Mouse (Mus musculus) hindbrain, postnatal 0 days (tissue): ENCODE measurements at regions not wholly inside any gene's neighbourhood (a gene's known extent, or its start where the extent isn't known, plus 50 kb on each side); places are given as distances from the start of the nearest gene placed in this dataset.

Source experiments
- ATAC-seq: fragments of 200-750 bp; cut with Nextera tagmentation; 2 replicates; pipeline ENCODE4 v1.8.0; 2017; ENCODE audit warnings: mild to moderate bottlenecking, moderate TSS enrichment, moderate library complexity
- DNase-seq: peaks from one replicate; pipeline ENCODE4 v3.0.0-alpha.2; 2015; ENCODE audit warnings: low spot score
- H3K27ac ChIP-seq: fragments of 300-500 bp; sonication (generic); 2 replicates; pipeline ENCODE4 v1.5.1; 2014; ENCODE audit warnings: mild to moderate bottlenecking
- H3K27me3 ChIP-seq: fragments of 300-500 bp; sonication (generic); 2 replicates; pipeline ENCODE4 v1.6.1; 2014; ENCODE audit warnings: low read length, mixed read lengths; ENCODE audit not compliant: insufficient read depth
- H3K36me3 ChIP-seq: fragments of 300-500 bp; sonication (generic); 2 replicates; pipeline ENCODE4 v1.6.1; 2014; ENCODE audit warnings: low read length, mixed read lengths; ENCODE audit not compliant: insufficient read depth
- H3K4me1 ChIP-seq: fragments of 300-500 bp; sonication (generic); 2 replicates; pipeline ENCODE4 v1.6.1; 2014; ENCODE audit warnings: antibody characterized with exemption, low read length, mixed read lengths; ENCODE audit not compliant: insufficient read depth
- H3K4me2 ChIP-seq: fragments of 300-500 bp; sonication (generic); 2 replicates; pipeline ENCODE4 v1.6.1; 2014; ENCODE audit warnings: low read depth, mild to moderate bottlenecking, low read length, moderate library complexity, mixed read lengths
- H3K4me3 ChIP-seq: fragments of 300-500 bp; sonication (generic); 2 replicates; pipeline ENCODE4 v1.5.1; 2014; ENCODE audit warnings: low read length
- H3K9ac ChIP-seq: fragments of 300-500 bp; sonication (generic); replicated peaks from 2 replicates; pipeline ENCODE4 v1.6.1; 2014; ENCODE audit warnings: mild to moderate bottlenecking, low read length, moderate library complexity, mixed read lengths
- H3K9me3 ChIP-seq: fragments of 300-500 bp; sonication (generic); 2 replicates; pipeline ENCODE4 v1.6.1; 2016; ENCODE audit warnings: low read length, mixed read lengths
- CTCF ChIP-seq: IDR thresholded peaks from 2 replicates; pipeline ENCODE4 v1.5.1; 2016; ENCODE audit warnings: antibody characterized with exemption, control low read depth, low read depth
- WGBS: fragments of 180-500 bp; shearing (Covaris S2); extraction: QIAGEN DNeasy Blood & Tissue Kit; methylation state at CpG from one replicate; pipeline ENCODE4 v1.1.7; 2014; 5-methylcytosine and 5-hydroxymethylcytosine counted together

DNA sequence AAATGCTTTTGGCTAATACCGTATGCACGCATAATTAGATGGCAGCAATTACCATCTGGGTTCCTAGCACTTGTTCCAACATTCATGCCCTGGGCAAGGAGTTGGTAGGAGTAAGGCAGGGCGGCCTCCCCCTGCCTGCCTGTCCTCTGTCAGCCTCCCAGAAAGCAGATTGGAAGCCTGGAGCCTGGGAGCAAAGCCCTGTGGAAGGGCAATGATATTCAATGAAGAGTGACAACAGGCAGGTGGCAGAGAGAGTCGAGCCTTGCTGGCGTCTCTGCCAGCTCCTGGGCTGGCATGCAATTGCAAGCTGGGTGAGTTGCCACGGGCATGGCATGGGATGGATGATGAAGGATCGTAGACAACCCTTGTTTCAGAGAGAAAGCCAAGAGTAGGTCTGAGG is 273.1 kb upstream of the 4931429L15Rik start:
- no peak; the same call in 1 of the 2 replicates for TF ChIP-seq CTCF

DNA sequence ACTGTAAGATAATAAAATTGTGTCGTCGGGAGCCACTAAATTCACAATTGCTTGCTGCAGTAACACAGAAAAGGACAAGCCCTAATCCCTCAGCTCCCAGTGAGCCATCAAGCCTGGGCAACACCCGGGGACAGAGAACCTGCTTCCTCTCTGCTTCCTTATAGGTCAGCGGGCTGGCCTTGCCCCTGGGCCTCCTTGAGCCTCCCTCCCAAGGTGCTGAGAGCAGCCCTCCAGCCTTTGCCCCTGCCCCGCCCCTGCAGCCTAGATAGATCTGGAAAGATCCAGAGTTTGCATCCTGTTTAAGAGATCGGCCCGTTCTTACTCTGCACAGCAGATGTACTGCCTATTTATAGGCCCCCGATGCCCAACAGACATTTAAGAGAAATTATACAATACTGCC is 267.0 kb upstream of the 4931429L15Rik start:
- no peaks in the 10 kb centered on the region for H3K9me3 ChIP-seq
- H3K4me3 ChIP-seq: no peak overlapping the region
- no peaks in the 10 kb centered on the region for H3K36me3 ChIP-seq
- no peaks in the 10 kb centered on the region for H3K27me3 ChIP-seq
- H3K4me1 ChIP-seq: no peaks in the 10 kb centered on the region
- no peak overlapping the region for H3K27ac ChIP-seq
- 78% methylated on average over 8 of the region's 8 CpGs for WGBS
- H3K9ac ChIP-seq: no peak overlapping the region
- no peak for TF ChIP-seq CTCF
- H3K4me2 ChIP-seq: no peak overlapping the region
- ATAC-seq (no peak), DNase-seq (no peak)

More for the DNA sequence above, 273.1 kb upstream of the 4931429L15Rik start:
- H3K4me1 ChIP-seq: no peaks in the 10 kb centered on the region
- H3K36me3 ChIP-seq: no peaks in the 10 kb centered on the region
- H3K27me3 ChIP-seq: no peaks in the 10 kb centered on the region
- H3K9me3 ChIP-seq: no peaks in the 10 kb centered on the region
- no peak overlapping the region for H3K27ac ChIP-seq
- no peak overlapping the region for H3K4me3 ChIP-seq
- ATAC-seq: peak; percentile 84
- 58% methylated on average over 7 of the region's 7 CpGs for WGBS
- H3K9ac ChIP-seq: no peak overlapping the region
- peak; percentile 71 for DNase-seq
- no peak overlapping the region for H3K4me2 ChIP-seq

DNA sequence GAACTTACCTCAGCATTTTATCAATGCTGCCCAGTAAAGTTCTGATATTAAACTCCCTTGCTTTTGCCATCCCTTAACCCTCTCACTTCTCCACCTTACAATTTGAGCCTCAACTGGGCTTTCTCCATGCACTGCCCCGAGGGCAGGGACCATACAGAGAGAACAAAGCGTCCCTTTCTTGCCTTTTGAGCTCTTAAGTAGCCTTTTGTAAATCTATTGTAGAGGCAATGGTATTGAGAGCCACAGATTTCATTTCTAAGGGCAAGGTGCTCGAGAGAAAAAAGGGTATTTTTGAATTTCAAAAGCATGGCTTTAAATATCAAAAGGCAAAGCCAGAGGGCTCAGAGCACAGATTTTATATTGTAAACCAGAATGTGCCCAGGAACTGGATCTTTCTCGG is 262.1 kb upstream of the 4931429L15Rik start:
- ATAC-seq: no peak
- 23% methylated on average over 4 of the region's 4 CpGs for WGBS
- DNase-seq: no peak
- Histone ChIP-seq H3K36me3 (no peaks in the 10 kb centered on the region), H3K9me3 (no peaks in the 10 kb centered on the region), H3K4me2 (no peak overlapping the region), H3K27me3 (no peaks in the 10 kb centered on the region), H3K9ac (no peak overlapping the region), H3K27ac (no peak overlapping the region), H3K4me3 (no peak overlapping the region), H3K4me1 (no peaks in the 10 kb centered on the region)
- TF ChIP-seq CTCF: no peak

DNA sequence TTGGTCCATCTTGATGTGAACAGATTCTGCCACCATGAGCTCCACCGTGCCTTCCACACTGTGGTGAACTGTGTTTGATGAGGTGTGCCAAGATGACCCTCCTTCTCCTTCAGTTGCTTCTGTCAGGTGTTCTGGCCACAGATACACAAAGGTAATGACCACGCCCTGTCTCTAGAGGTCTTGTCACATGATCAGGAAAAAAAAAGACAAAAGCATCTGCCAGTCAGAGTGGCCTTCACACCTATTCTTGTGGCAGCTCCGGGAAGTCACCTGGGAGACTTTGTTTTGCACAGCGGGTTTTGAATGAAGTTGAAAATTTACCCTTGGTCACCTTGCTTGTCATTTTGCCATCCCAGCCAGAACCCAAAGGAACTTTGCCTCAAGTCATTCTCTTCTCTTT is 242.5 kb upstream of the 4931429L15Rik start:
- Histone ChIP-seq H3K9me3 (no peaks in the 10 kb centered on the region), H3K4me1 (no peaks in the 10 kb centered on the region), H3K9ac (no peak overlapping the region), H3K4me2 (no peak overlapping the region), H3K27me3 (no peaks in the 10 kb centered on the region), H3K4me3 (no peak overlapping the region), H3K27ac (no peak overlapping the region), H3K36me3 (no peaks in the 10 kb centered on the region)
- WGBS: 93% methylated on average over 4 of the region's 4 CpGs
- no peak for TF ChIP-seq CTCF
- DNase-seq (no peak), ATAC-seq (no peak)

DNA sequence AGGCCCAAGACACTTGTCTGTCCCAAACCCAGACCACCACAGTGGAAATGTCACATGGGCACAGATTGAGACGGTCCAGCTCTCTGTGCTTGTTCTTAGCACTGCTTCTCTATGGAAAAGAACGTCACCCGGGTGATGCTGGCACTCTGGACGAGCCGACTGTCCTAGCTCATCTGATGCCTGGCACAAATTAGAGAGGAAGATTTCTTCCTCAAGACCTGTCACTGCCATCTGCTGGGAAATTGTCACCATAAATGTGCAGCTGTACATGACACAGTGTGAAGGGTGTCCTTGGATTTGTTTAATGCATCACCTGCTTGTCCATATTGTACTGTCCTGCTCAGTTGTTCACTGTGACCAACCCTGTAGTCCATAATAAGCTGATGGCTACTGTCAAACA is 238.7 kb upstream of the 4931429L15Rik start:
- ATAC-seq (peak; percentile 49), DNase-seq (peak; percentile 39)
- no peaks in the 10 kb centered on the region for H3K9me3 ChIP-seq
- H3K4me1 ChIP-seq: peaks cover 18% of the 10 kb centered on the region; the same call in 1 of the 2 replicates
- H3K9ac ChIP-seq: no peak overlapping the region
- no peak overlapping the region for H3K4me3 ChIP-seq
- H3K27ac ChIP-seq: no peak overlapping the region
- 52% methylated on average over 5 of the region's 5 CpGs for WGBS
- no peak overlapping the region for H3K4me2 ChIP-seq
- TF ChIP-seq CTCF: peak; percentile 39; the same call in 1 of the 2 replicates
- H3K27me3 ChIP-seq: no peaks in the 10 kb centered on the region
- no peaks in the 10 kb centered on the region for H3K36me3 ChIP-seq

GRCm38 (mm10) chr9:46557781-46558180 is 238.0 kb upstream of the 4931429L15Rik start:
- no peak for DNase-seq
- Histone ChIP-seq H3K4me2 (no peak overlapping the region), H3K9ac (no peak overlapping the region), H3K27ac (no peak overlapping the region), H3K4me1 (peaks cover 18% of the 10 kb centered on the region; the same call in 1 of the 2 replicates), H3K36me3 (no peaks in the 10 kb centered on the region), H3K27me3 (no peaks in the 10 kb centered on the region), H3K9me3 (no peaks in the 10 kb centered on the region), H3K4me3 (no peak overlapping the region)
- no peak for TF ChIP-seq CTCF
- ATAC-seq: no peak
- WGBS: 50% methylated on average over 5 of the region's 5 CpGs

- no peaks in the 10 kb centered on the region for H3K36me3 ChIP-seq
- no peaks in the 10 kb centered on the region for H3K27me3 ChIP-seq
- H3K4me3 ChIP-seq: no peak overlapping the region
- H3K4me1 ChIP-seq: peaks cover 18% of the 10 kb centered on the region; the same call in 1 of the 2 replicates
- H3K9me3 ChIP-seq: no peaks in the 10 kb centered on the region
- H3K27ac ChIP-seq: peak overlapping the region; percentile 54; the same call in 1 of the 2 replicates
- no peak overlapping the region for H3K9ac ChIP-seq
- DNase-seq (no peak), ATAC-seq (0 out of 2 replicates have a peak, but pooled peaks have one; percentile 24)
- WGBS: 24% methylated on average over 6 of the region's 6 CpGs
- TF ChIP-seq CTCF: no peak
- H3K4me2 ChIP-seq: no peak overlapping the region
Observed at GRCm38 (mm10) chr9:46555156-46555555, 235.4 kb upstream of the 4931429L15Rik start.
